Mouse (Mus musculus) limb, embryonic 14.5 days (tissue): ENCODE measurements around the gene Ush1c. TPM values are rescaled to one million over a fixed set of nuclear protein-coding genes. Genes with fewer than 3 reads are reported as not detected.

Source experiments
- ATAC-seq: fragments of 200-750 bp; cut with Nextera tagmentation; 2 replicates; pipeline ENCODE4 v1.8.0; 2017; ENCODE audit warnings: low read depth, moderate number of reproducible peaks, moderate TSS enrichment; ENCODE audit not compliant: low FRiP score
- DNase-seq: peaks from one replicate; pipeline ENCODE4 v3.0.0-alpha.2; 2015; ENCODE audit warnings: low spot score
- H3K27ac ChIP-seq: fragments of 300-500 bp; sonication (generic); replicated peaks from 2 replicates; pipeline ENCODE4 v1.5.1; 2014; ENCODE audit warnings: low read depth, mild to moderate bottlenecking, low read length, moderate library complexity, mixed read lengths
- H3K27me3 ChIP-seq: fragments of 300-500 bp; sonication (generic); 2 replicates; pipeline ENCODE4 v1.6.1; 2014; ENCODE audit warnings: low read length, mixed read lengths; ENCODE audit not compliant: control insufficient read depth, insufficient read depth
- H3K36me3 ChIP-seq: fragments of 300-500 bp; sonication (generic); 2 replicates; pipeline ENCODE4 v1.6.1; 2014; ENCODE audit warnings: mild to moderate bottlenecking, low read length, moderate library complexity, mixed read lengths; ENCODE audit not compliant: control insufficient read depth, insufficient read depth
- H3K4me1 ChIP-seq: fragments of 300-500 bp; sonication (generic); 2 replicates; pipeline ENCODE4 v1.6.1; 2014; ENCODE audit warnings: antibody characterized with exemption, low read length, mixed read lengths; ENCODE audit not compliant: control insufficient read depth, insufficient read depth
- H3K4me2 ChIP-seq: fragments of 300-500 bp; sonication (generic); replicated peaks from 2 replicates; pipeline ENCODE4 v1.6.1; 2014; ENCODE audit warnings: low read depth, mild to moderate bottlenecking, low read length, moderate library complexity; ENCODE audit not compliant: severe bottlenecking
- H3K4me3 ChIP-seq: fragments of 300-500 bp; sonication (generic); replicated peaks from 2 replicates; pipeline ENCODE4 v1.5.1; 2014; ENCODE audit warnings: low read length
- H3K9ac ChIP-seq: fragments of 300-500 bp; sonication (generic); 2 replicates; pipeline ENCODE4 v1.6.1; 2014; ENCODE audit warnings: mild to moderate bottlenecking, low read depth, low read length, moderate library complexity; ENCODE audit not compliant: severe bottlenecking
- H3K9me3 ChIP-seq: fragments of 300-500 bp; sonication (generic); 2 replicates; pipeline ENCODE4 v1.6.1; 2016; ENCODE audit warnings: low read length; ENCODE audit not compliant: control insufficient read depth
- POLR2A ChIP-seq: fragments of 200-500 bp; IDR thresholded peaks from 2 replicates; pipeline ENCODE4 v1.8.0; 2012; ENCODE audit warnings: inconsistent platforms, mild to moderate bottlenecking, moderate library complexity, borderline replicate concordance; ENCODE audit not compliant: insufficient read depth, insufficient read length; ENCODE audit errors: extremely low read depth
- WGBS: fragments of 180-500 bp; shearing (Covaris S2); extraction: QIAGEN DNeasy Blood & Tissue Kit; methylation state at CpG from one replicate; pipeline ENCODE4 v1.1.7; 2014; 5-methylcytosine and 5-hydroxymethylcytosine counted together
- polyA plus RNA-seq, 2 experiments: library from polyadenylated mRNA; depleted of rRNA in 1 of 2; stranded (reverse) in 1 of 2; unstranded in 1 of 2; fragments of >200 nt; fragmentation: Nextera tagmentation in 1 of 2; extraction: Ambion mirVana in 1 of 2; gene quantifications; 2 replicates each; pipeline versions ENCODE4 v1.2.1 to v1.2.3; 2012 to 2014

Ush1c gene
- polyA plus RNA-seq, 2 experiments: 0.18 to 0.19 TPM

DNA sequence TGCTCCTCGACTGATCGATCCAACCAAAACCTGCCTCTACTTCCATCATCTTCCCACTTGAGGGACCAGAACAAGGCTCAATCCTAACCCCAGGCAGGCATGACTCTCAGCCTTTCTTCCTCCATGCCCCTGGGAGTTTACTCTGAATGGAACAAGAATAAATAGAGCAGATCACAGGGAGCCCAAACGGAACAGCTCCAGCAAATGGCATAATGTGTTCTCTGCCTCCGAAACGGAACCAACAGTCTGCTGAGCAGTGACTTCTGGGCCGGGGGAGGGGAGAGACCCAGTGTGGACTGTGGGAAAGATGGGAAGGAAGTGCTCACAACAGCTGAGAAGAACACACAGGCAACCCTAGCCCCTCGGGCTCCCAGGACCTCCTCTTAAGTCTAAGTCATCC is 80.6 kb downstream of the Ush1c start:
- Histone ChIP-seq H3K4me3 (no peak overlapping the region), H3K9ac (no peak overlapping the region), H3K4me1 (no peaks in the 10 kb centered on the region), H3K27ac (no peak overlapping the region), H3K27me3 (no peaks in the 10 kb centered on the region; the same call in 1 of the 2 replicates), H3K4me2 (no peak overlapping the region), H3K36me3 (no peaks in the 10 kb centered on the region), H3K9me3 (no peaks in the 10 kb centered on the region)
- no peak for DNase-seq
- TF ChIP-seq POLR2A: no peak
- WGBS: 81% methylated on average over 7 of the region's 7 CpGs
- no peak for ATAC-seq

- H3K27ac ChIP-seq: no peak overlapping the region
- 32% methylated on average over 18 of the region's 18 CpGs for WGBS
- DNase-seq (no peak), ATAC-seq (no peak)
- no peaks in the 10 kb centered on the region for H3K9me3 ChIP-seq
- H3K36me3 ChIP-seq: no peaks in the 10 kb centered on the region
- no peak for TF ChIP-seq POLR2A
- H3K4me3 ChIP-seq: no peak overlapping the region
- H3K4me2 ChIP-seq: no peak overlapping the region
- H3K9ac ChIP-seq: no peak overlapping the region
- no peaks in the 10 kb centered on the region; the same call in 1 of the 2 replicates for H3K27me3 ChIP-seq
- no peaks in the 10 kb centered on the region for H3K4me1 ChIP-seq
These were observed 83.5 kb downstream of the Ush1c start for GRCm38 (mm10) chr7:46154498-46155488.

- TF ChIP-seq POLR2A: no peak
These were observed 85.4 kb downstream of the Ush1c start for GRCm38 (mm10) chr7:46152819-46153351.

DNA sequence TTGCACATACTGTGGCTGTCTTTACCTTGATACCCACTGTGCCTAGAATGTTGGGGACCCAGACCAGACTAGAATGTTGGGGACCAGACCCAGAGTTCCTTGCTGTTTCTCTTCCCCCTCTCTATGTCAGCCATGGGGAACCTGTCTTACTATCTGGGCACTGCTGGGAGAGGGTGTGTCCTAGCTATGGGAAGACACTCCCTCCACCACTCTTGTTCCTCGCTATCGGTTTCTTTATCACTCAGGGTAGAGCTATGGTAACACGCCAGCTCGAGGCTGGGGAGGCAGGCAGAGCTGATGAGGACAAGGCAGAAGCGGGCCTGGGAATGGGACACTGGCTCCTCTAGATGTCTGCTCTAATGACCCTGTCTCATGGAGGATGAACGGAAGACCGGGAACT is 90.9 kb downstream of the Ush1c start:
- H3K9ac ChIP-seq: no peak overlapping the region
- H3K27ac ChIP-seq: no peak overlapping the region
- H3K27me3 ChIP-seq: no peaks in the 10 kb centered on the region
- no peak for DNase-seq
- no peaks in the 10 kb centered on the region for H3K36me3 ChIP-seq
- H3K4me2 ChIP-seq: no peak overlapping the region
- TF ChIP-seq POLR2A: no peak
- H3K4me1 ChIP-seq: no peaks in the 10 kb centered on the region
- no peak overlapping the region for H3K4me3 ChIP-seq
- 83% methylated on average over 7 of the region's 7 CpGs for WGBS
- ATAC-seq: no peak
- no peaks in the 10 kb centered on the region for H3K9me3 ChIP-seq

More at GRCm38 (mm10) chr7:46152819-46153351, 85.4 kb downstream of the Ush1c start:
- Histone ChIP-seq H3K9me3 (no peaks in the 10 kb centered on the region), H3K27me3 (no peaks in the 10 kb centered on the region; the same call in 1 of the 2 replicates), H3K36me3 (no peaks in the 10 kb centered on the region), H3K4me2 (no peak overlapping the region), H3K4me3 (no peak overlapping the region), H3K27ac (no peak overlapping the region), H3K4me1 (no peaks in the 10 kb centered on the region), H3K9ac (no peak overlapping the region)
- ATAC-seq (no peak), DNase-seq (no peak)
- 66% methylated on average over 9 of the region's 9 CpGs for WGBS

- Histone ChIP-seq H3K4me2 (no peak overlapping the region), H3K4me1 (no peaks in the 10 kb centered on the region), H3K4me3 (no peak overlapping the region), H3K9ac (no peak overlapping the region), H3K9me3 (no peaks in the 10 kb centered on the region), H3K36me3 (no peaks in the 10 kb centered on the region), H3K27ac (no peak overlapping the region), H3K27me3 (no peaks in the 10 kb centered on the region)
- 84% methylated on average over 7 of the region's 7 CpGs for WGBS
- no peak for TF ChIP-seq POLR2A
- ATAC-seq (no peak), DNase-seq (no peak)
These were observed 91.5 kb downstream of the Ush1c start for GRCm38 (mm10) chr7:46146675-46147308.

Other genes with a start within 250 kb of the Ush1c start
- 1.2 and 2.2 TPM in 2 replicates for gene Abcc6, start 208.2 kb downstream of the Ush1c start, polyA plus RNA-seq (2012; rRNA removed)
- 0.18 and 0.30 TPM in 2 replicates for gene Abcc6, start 208.2 kb downstream of the Ush1c start, polyA plus RNA-seq (2014; fragmentation: Nextera tagmentation; extraction: Ambion mirVana)
- 38.8 and 39.5 TPM in 2 replicates for gene Nomo1, start 204.8 kb downstream of the Ush1c start, polyA plus RNA-seq (2012; rRNA removed)
- gene Nomo1, start 204.8 kb downstream of the Ush1c start, polyA plus RNA-seq (2014; fragmentation: Nextera tagmentation; extraction: Ambion mirVana): 21.2 and 22.1 TPM in 2 replicates
- gene Kcnj11, start 137.7 kb downstream of the Ush1c start, polyA plus RNA-seq (2012; rRNA removed): 2.6 and 4.7 TPM in 2 replicates
- 0.28 and 0.41 TPM in 2 replicates for gene Kcnj11, start 137.7 kb downstream of the Ush1c start, polyA plus RNA-seq (2014; fragmentation: Nextera tagmentation; extraction: Ambion mirVana)
- 1.5 and 2.4 TPM in 2 replicates for gene Abcc8, start 58.5 kb downstream of the Ush1c start, polyA plus RNA-seq (2012; rRNA removed)
- gene Abcc8, start 58.5 kb downstream of the Ush1c start, polyA plus RNA-seq (2014; fragmentation: Nextera tagmentation; extraction: Ambion mirVana): 0.98 and 2.6 TPM in 2 replicates
- 2.3 and 3.3 TPM in 2 replicates for gene Otog, start 2.5 kb upstream of the Ush1c start, polyA plus RNA-seq (2012; rRNA removed)
- gene Otog, start 2.5 kb upstream of the Ush1c start, polyA plus RNA-seq (2014; fragmentation: Nextera tagmentation; extraction: Ambion mirVana): 0.63 and 0.79 TPM in 2 replicates
- gene Myod1, start 138.0 kb upstream of the Ush1c start, polyA plus RNA-seq (2012; rRNA removed): 80.4 and 111 TPM in 2 replicates
- gene Myod1, start 138.0 kb upstream of the Ush1c start, polyA plus RNA-seq (2014; fragmentation: Nextera tagmentation; extraction: Ambion mirVana): 42.4 and 48.0 TPM in 2 replicates
- gene Kcnc1, start 158.0 kb upstream of the Ush1c start, polyA plus RNA-seq (2012; rRNA removed): 0.28 and 0.40 TPM in 2 replicates
- 0.07 and 0.11 TPM in 2 replicates for gene Kcnc1, start 158.0 kb upstream of the Ush1c start, polyA plus RNA-seq (2014; fragmentation: Nextera tagmentation; extraction: Ambion mirVana)